18 mouse cellular contexts compared by ENCODE assay signal in genomic region chr6:82589387-82589786, GRCm38 (mm10).
A peak's percentile ranks its signal among the peaks of the same experiment; 100 is the strongest.
DNase-seq lines count a peak whose midpoint lies in the region; ATAC-seq and TF ChIP-seq lines count a peak whose summit lies in the region.
"Had no signal": no experiment of that assay in that cellular context is flagged by ENCODE, and none has a peak within 500 bp of the region (broad histone marks: within the 10 kb centered on the region; RNA-seq: fewer than 3 reads in every experiment).

No protein-coding gene starts in this region.

- ATAC-seq in heart, embryonic 12.5 days (ENCODE audit: insufficient number of reproducible peaks, low FRiP score) = no peak
- ATAC-seq: activated CD4-positive, CD25-positive, alpha-beta regulatory T cell, adult 4 months; CD4-positive, CD25-positive, alpha-beta regulatory T cell, adult 4 months; intestine, embryonic 16.5 days had no signal

- no peaks in the 10 kb centered on the region for H3K36me3 ChIP-seq in heart, embryonic 12.5 days
- no peaks in the 10 kb centered on the region for H3K36me3 ChIP-seq in kidney, adult 2 months (ENCODE audit: control insufficient read depth, insufficient read depth, low read length)
- H3K36me3 ChIP-seq: embryonic facial prominence, embryonic 15.5 days; forebrain, embryonic 12.5 days; heart, embryonic 13.5 days; limb, embryonic 15.5 days had no signal

- peaks cover 8% of the 10 kb centered on the region for H3K27me3 ChIP-seq in heart, embryonic 12.5 days (replicated peaks)
- H3K27me3 ChIP-seq in kidney, adult 2 months (replicated peaks; ENCODE audit: control insufficient read depth, insufficient read depth, low read length) = no peaks in the 10 kb centered on the region
- H3K27me3 ChIP-seq: embryonic facial prominence, embryonic 15.5 days; forebrain, embryonic 12.5 days; limb, embryonic 15.5 days had no signal

- TF ChIP-seq CTCF in kidney, adult 2 months (conservative IDR thresholded peaks at IDR 0.05; ENCODE audit: insufficient read depth, insufficient read length, low read depth, low read length) = no peak

- H3K9ac ChIP-seq in heart, embryonic 12.5 days = no peak overlapping the region
- H3K9ac ChIP-seq: embryonic facial prominence, embryonic 15.5 days; forebrain, embryonic 12.5 days; heart, embryonic 13.5 days; limb, embryonic 15.5 days had no signal

- no peak overlapping the region for H3K27ac ChIP-seq in heart, embryonic 12.5 days (ENCODE audit: poor library complexity, severe bottlenecking)
- H3K27ac ChIP-seq in kidney, adult 2 months (ENCODE audit: insufficient read depth, low read depth, low read length) = no peak overlapping the region
- H3K27ac ChIP-seq: embryonic facial prominence, embryonic 15.5 days; forebrain, embryonic 12.5 days; gastrocnemius, adult 2 months; heart, embryonic 13.5 days; limb, embryonic 15.5 days; macrophage had no signal

- H3K9me3 ChIP-seq in heart, embryonic 12.5 days (replicated peaks) = peaks cover 3% of the 10 kb centered on the region; the same call in 1 of the 2 replicates
- H3K9me3 ChIP-seq: embryonic facial prominence, embryonic 15.5 days; forebrain, embryonic 12.5 days; limb, embryonic 15.5 days had no signal

- no peaks in the 10 kb centered on the region for H3K4me1 ChIP-seq in heart, embryonic 12.5 days (replicated peaks)
- no peaks in the 10 kb centered on the region for H3K4me1 ChIP-seq in kidney, adult 2 months (ENCODE audit: control insufficient read depth, insufficient read depth, low read length)
- H3K4me1 ChIP-seq: embryonic facial prominence, embryonic 15.5 days; forebrain, embryonic 12.5 days; heart, embryonic 13.5 days; limb, embryonic 15.5 days had no signal

- peak; percentile 21 to 48 for DNase-seq in heart, adult 18-20 months
- peak; percentile 26 to 34 for DNase-seq in kidney, postnatal 4 days
- no peak for DNase-seq in kidney, adult 2 months
- peak; percentile 11 for DNase-seq in brain, adult 2 months (ENCODE audit: low read depth, low spot score)
- peak; percentile 53 for DNase-seq in heart, postnatal 4 days
- no peak for DNase-seq in embryo, embryonic 11 days
- DNase-seq: gastrocnemius, adult 2 months; lung, adult 2 months; right cerebral cortex, postnatal 25 days had no signal

- no peak overlapping the region for H3K4me2 ChIP-seq in heart, embryonic 12.5 days
- H3K4me2 ChIP-seq: embryonic facial prominence, embryonic 15.5 days; forebrain, embryonic 12.5 days; heart, embryonic 13.5 days; limb, embryonic 15.5 days had no signal

- WGBS in heart, embryonic 12.5 days = 59% methylated on average over 7 of the region's 7 CpGs
- WGBS in kidney, adult 2 months = 56% methylated on average over 7 of the region's 7 CpGs

- TF ChIP-seq POLR2A in kidney, adult 2 months (IDR thresholded peaks at IDR 0.05; ENCODE audit: low read depth, low read length) = no peak

- H3K4me3 ChIP-seq in heart, embryonic 12.5 days = no peak overlapping the region
- H3K4me3 ChIP-seq in kidney, adult 2 months (ENCODE audit: insufficient read depth, low read depth, low read length) = no peak overlapping the region
- H3K4me3 ChIP-seq: embryonic facial prominence, embryonic 15.5 days; forebrain, embryonic 12.5 days; gastrocnemius, adult 2 months; heart, embryonic 13.5 days; limb, embryonic 15.5 days had no signal

Comparison
In these comparisons a context has a peak if more than half of its experiments do, and no peak if none do; other contexts are left out.
1. DNase-seq: peak in heart, adult 18-20 months (2 of 2), kidney, postnatal 4 days (2 of 2), brain, adult 2 months (single experiment) and heart, postnatal 4 days (single experiment); none in kidney, adult 2 months (single experiment) and embryo, embryonic 11 days (single experiment).